Mouse (Mus musculus): ENCODE measurements around the gene Gdpd5.

DNA sequence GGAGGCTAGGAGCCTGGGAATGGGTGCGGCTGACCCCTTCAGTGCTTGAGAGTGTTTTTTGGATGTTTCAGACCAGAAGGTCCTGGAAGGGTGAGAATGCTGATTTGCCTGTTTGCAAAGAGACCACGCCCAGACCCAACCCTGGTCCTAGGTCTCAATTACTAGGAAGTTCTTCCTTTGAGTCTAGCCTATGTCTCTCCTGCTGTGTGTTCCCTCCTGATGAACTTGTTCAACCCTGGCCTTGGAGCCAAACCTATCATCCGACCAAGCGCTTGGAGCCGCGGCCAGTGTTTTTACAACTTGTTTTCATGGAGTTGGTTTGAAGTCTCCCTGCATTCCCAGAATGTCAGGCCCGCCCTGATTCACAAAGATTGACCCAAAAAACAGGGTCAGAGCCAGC, 22.0 kb downstream of the Gdpd5 start:
- TF ChIP-seq CTCF (IDR thresholded peaks at IDR 0.05; ENCODE audit: low read depth, low read length) (no peak), GATA1 (IDR thresholded peaks at IDR 0.05; ENCODE audit: borderline replicate concordance, low read length) (no peak), TAL1 (conservative IDR thresholded peaks at IDR 0.05; ENCODE audit: low read depth, low read length) (no peak), POLR2AphosphoS5 (IDR thresholded peaks at IDR 0.05; ENCODE audit: insufficient replicate concordance, low read depth, low read length) (no peak)
